Mouse (Mus musculus) erythroblast, embryonic 14.5 days (primary cell): Measurements from ENCODE around the gene Strn. TPM values are rescaled to one million over a fixed set of nuclear protein-coding genes. Genes with fewer than 3 reads are reported as not detected.

ENCODE experiments used
- H3K27me3 ChIP-seq: 2 replicates; pipeline ENCODE4 v1.6.1; 2012; ENCODE audit warnings: inconsistent platforms; ENCODE audit not compliant: control insufficient read depth
- H3K36me3 ChIP-seq: 2 replicates; pipeline ENCODE4 v1.6.1; 2012; ENCODE audit warnings: mild to moderate bottlenecking, inconsistent platforms; ENCODE audit not compliant: control insufficient read depth
- H3K4me1 ChIP-seq: 2 replicates; pipeline ENCODE4 v1.6.1; 2012; ENCODE audit warnings: inconsistent platforms; ENCODE audit not compliant: control insufficient read depth
- H3K4me3 ChIP-seq: replicated peaks from 2 replicates; pipeline ENCODE3; 2012; ENCODE audit warnings: moderate library complexity, mild to moderate bottlenecking, inconsistent platforms
- H3K9me3 ChIP-seq: 2 replicates; pipeline ENCODE4 v1.6.1; 2012; ENCODE audit warnings: low read length, inconsistent platforms, mixed read lengths; ENCODE audit not compliant: control insufficient read depth
- GATA1 ChIP-seq: IDR thresholded peaks from 2 replicates; pipeline ENCODE4 v1.6.1; 2012; ENCODE audit warnings: low read length, inconsistent platforms, mixed read lengths
- TAL1 ChIP-seq: IDR thresholded peaks from 3 replicates; pipeline ENCODE4 v1.6.1; 2012; ENCODE audit warnings: low read length, inconsistent platforms, mixed read lengths
- polyA plus RNA-seq: library from polyadenylated mRNA; stranded (reverse); fragments of >175 nt; gene quantifications from 2 replicates; pipeline ENCODE4 v1.2.3, GENCODE M21; 2012

The Strn gene
- polyA plus RNA-seq, 1 experiment = 0.07 TPM

DNA sequence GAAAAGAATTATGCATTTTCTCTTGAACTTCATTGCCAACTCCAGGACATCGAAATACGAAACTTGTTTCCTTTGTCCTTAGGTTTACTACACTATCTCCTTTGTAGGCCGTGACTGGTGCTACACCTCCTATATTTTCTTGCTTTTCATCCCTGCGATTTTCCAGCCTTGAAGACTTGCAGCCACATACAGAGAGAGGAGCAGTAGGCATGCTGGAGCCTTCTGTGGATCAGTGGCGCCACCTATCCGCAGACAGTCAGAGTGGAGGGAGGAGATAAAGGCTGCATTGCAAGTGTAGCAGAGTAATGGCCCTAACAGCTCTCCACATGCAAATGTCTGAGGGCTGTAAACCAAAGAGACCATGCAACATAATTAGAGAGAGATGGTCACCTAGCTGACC is 125.9 kb downstream of the Strn start:
- Histone ChIP-seq H3K4me3 (no peak overlapping the region), H3K27me3 (no peaks in the 10 kb centered on the region), H3K4me1 (no peaks in the 10 kb centered on the region), H3K9me3 (no peaks in the 10 kb centered on the region), H3K36me3 (no peaks in the 10 kb centered on the region)
- TF ChIP-seq GATA1 (no peak), TAL1 (no peak)

DNA sequence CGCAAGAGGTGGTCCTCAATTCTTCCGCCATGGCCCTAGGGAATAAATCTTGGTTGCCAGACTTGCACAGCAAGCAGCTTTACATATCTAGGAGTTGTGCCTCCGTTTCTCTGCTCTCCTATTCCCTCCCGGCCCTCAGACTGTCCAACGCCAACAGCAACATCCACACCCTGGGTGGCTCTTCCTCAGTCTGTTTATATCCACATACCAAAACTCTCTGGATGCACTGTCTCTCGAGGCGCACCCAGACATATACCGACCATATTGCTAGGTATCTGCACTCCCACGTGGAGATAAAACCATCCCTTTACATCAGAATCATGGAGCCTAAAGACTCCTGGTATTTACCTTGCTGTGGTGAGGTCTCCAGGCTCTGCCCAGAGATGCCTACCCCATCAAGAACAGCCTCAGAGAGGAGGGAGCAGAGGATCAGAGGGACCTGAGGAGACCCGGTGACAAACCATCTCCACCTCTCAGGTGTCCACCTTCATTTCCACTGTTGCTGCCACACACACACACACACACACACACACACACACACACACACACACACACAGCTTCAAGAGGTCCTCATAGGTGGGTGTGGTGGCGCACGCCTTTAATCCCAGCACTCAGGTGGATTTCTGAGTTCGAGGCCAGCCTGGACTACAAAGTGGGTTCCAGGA is 127.7 kb downstream of the Strn start:
- no peak overlapping the region for H3K4me3 ChIP-seq
- no peaks in the 10 kb centered on the region for H3K27me3 ChIP-seq
- no peaks in the 10 kb centered on the region for H3K4me1 ChIP-seq
- TF ChIP-seq GATA1 = no peak
- TF ChIP-seq TAL1 = no peak
- no peaks in the 10 kb centered on the region for H3K9me3 ChIP-seq
- H3K36me3 ChIP-seq = no peaks in the 10 kb centered on the region

DNA sequence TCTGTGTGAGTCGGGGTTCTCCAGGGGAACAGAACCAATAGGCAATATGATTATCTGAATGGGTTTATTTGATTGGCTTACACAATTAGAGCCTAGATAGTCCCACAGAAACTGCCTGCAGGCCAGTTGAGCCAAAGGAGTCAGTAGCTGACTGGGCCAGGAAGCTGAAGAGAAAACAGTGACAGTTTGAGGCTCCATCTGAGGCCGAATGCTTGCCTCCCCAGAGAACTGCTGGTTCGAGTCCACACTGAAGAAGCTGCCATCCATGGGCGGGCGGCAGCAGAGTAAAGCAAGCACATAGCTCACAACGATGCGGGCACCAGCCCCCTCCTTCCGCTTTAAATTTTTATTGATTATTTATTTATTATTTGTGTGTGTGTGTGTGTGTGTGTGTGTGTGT is 128.3 kb downstream of the Strn start:
- Histone ChIP-seq H3K27me3 (no peaks in the 10 kb centered on the region), H3K36me3 (no peaks in the 10 kb centered on the region), H3K9me3 (no peaks in the 10 kb centered on the region), H3K4me1 (no peaks in the 10 kb centered on the region), H3K4me3 (no peak overlapping the region)
- TF ChIP-seq GATA1 = no peak
- no peak for TF ChIP-seq TAL1

DNA sequence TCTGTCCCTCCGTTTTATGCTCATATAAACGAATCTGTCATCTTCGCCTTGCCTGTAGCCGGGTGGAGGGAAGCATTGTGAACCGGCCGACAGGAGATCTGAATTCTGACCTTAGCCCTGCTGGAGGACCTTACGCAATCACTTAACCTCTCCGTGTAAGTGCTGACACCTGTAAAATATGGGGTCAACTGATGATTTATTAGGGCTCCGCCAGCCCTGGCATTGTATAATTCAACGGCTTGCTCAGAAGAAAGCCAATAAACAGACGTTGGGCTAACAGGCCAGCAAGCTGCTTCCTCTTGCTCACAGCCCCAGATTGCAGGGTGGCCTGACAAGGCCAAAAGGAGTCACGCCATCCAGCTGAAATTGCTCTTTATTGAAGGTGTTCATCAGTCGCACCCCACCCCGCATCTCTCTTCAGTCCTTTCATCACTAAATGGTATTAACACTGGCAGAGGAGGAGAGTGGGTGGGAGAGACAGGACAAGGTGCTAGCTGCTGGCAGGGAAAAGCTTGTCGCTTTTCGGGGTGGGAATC is 128.8 kb downstream of the Strn start:
- Histone ChIP-seq H3K9me3 (no peaks in the 10 kb centered on the region), H3K4me3 (no peak overlapping the region), H3K36me3 (no peaks in the 10 kb centered on the region), H3K4me1 (no peaks in the 10 kb centered on the region), H3K27me3 (no peaks in the 10 kb centered on the region)
- no peak for TF ChIP-seq TAL1
- TF ChIP-seq GATA1 = no peak

DNA sequence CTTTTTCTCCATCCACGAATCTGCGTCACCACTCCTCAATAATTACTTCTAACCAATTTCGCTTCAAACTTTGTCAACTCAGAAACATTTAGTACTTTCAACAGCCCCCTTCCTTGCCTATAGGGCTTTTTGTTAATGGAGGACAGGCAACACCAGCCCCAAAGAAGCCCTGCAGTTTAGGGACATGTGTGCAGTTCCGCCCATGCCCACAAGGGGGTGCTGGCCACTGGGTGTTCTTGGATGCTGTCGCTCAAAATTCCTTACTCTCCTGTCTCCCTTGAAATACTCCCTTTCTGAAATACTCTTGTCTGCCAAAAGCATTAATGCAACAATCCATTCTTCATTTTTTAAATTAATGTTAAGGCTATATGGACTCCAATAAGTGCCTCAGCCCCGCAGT is 132.6 kb downstream of the Strn start:
- no peak overlapping the region for H3K4me3 ChIP-seq
- no peak for TF ChIP-seq GATA1
- no peak for TF ChIP-seq TAL1
- H3K36me3 ChIP-seq = no peaks in the 10 kb centered on the region
- H3K9me3 ChIP-seq = no peaks in the 10 kb centered on the region
- H3K4me1 ChIP-seq = no peaks in the 10 kb centered on the region
- no peaks in the 10 kb centered on the region for H3K27me3 ChIP-seq

DNA sequence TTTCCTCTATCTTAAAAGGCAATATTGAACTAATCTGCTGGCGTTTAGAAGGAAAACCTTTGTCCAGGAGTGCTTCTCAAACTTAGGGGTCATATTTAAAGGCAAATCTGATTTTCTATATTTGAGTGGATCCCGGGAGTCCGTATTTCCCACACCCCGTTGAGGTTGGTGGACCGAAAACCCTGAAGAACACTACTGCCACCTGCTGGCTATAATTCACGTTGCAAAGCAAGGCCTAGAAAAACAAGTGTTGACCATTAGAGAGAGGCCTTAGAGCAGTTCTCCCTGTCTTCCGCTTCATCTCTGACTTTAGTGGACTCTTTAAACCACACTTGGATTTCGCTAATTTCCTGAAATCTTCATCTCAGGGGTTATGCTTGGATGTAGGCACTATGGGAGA is 133.1 kb downstream of the Strn start:
- H3K36me3 ChIP-seq = no peaks in the 10 kb centered on the region
- H3K27me3 ChIP-seq = no peaks in the 10 kb centered on the region
- no peak overlapping the region for H3K4me3 ChIP-seq
- TF ChIP-seq GATA1 = no peak
- no peak for TF ChIP-seq TAL1
- H3K9me3 ChIP-seq = no peaks in the 10 kb centered on the region
- no peaks in the 10 kb centered on the region for H3K4me1 ChIP-seq

DNA sequence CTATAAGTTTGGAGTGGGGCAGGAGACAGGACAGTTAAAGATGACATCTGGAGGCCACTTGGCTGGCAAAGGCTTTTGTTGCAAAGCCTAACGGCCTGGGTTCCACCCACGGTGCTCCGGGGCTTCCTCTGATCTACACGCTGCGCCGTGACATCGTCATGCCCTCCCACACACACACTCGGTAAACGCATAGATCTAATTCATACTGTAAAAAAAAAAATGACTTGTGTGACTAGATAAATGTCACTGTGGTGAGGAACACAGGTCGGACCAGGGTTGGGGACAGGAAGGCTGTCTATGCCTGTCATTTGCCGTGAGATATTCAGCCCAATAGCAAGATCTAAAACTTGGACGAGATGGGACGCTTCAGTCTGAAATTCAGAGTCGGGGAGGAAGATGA is 134.7 kb downstream of the Strn start:
- Histone ChIP-seq H3K4me1 (no peaks in the 10 kb centered on the region), H3K9me3 (no peaks in the 10 kb centered on the region), H3K4me3 (no peak overlapping the region), H3K36me3 (no peaks in the 10 kb centered on the region), H3K27me3 (no peaks in the 10 kb centered on the region)
- TF ChIP-seq GATA1 (no peak), TAL1 (no peak)

DNA sequence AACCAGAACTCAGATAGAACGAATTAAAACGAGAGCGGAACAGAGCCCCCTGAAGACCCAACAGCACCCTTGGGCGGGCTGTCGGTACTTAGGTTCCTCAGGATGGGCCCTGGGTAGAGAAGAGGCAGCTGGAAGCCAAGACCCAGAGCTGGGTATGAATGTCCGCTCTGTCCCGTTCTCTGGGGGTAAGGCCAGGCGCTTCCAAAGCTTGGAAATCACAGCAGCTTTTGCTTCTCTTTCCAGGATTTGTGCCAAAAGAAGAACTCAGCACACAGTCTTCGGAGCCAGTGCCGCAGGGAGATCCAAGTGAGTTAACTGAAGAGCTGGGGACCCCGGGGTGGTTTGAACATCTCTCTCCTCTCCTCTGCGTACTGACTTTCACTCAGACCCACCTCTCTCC is 135.4 kb downstream of the Strn start:
- no peaks in the 10 kb centered on the region for H3K36me3 ChIP-seq
- no peaks in the 10 kb centered on the region for H3K4me1 ChIP-seq
- no peak overlapping the region for H3K4me3 ChIP-seq
- no peak for TF ChIP-seq TAL1
- TF ChIP-seq GATA1 = no peak
- no peaks in the 10 kb centered on the region for H3K9me3 ChIP-seq
- H3K27me3 ChIP-seq = no peaks in the 10 kb centered on the region

DNA sequence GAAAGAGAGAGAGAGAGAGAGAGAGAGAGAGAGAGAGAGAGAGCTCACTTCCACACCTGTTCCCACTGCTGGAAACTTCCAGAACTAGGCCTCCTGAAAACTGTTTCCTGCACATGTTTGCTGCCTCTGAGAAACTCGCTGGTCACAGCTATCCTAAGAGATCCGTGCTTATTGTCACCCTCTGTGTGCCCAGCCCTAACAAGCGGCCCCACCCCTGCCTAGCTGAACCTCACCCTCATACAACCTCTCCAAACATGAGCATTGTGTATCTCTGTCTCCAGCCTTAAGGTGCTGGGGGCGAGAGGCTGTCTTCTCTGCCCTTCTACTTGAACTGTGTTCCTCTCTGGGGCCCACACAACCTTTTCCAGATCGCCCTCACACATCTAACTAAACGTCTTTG is 136.0 kb downstream of the Strn start:
- H3K4me1 ChIP-seq = no peaks in the 10 kb centered on the region
- H3K36me3 ChIP-seq = no peaks in the 10 kb centered on the region

More for the DNA sequence above, 136.0 kb downstream of the Strn start:
- TF ChIP-seq TAL1 (no peak), GATA1 (no peak)
- H3K9me3 ChIP-seq = peaks cover 2% of the 10 kb centered on the region
- H3K4me3 ChIP-seq = no peak overlapping the region
- no peaks in the 10 kb centered on the region for H3K27me3 ChIP-seq

Other genes with a start within 250 kb of the Strn start
- not detected in 2 replicates for gene Vit, start 229.1 kb downstream of the Strn start, polyA plus RNA-seq
- 0.01 and 0.10 TPM in 2 replicates for gene Heatr5b, start 98.2 kb upstream of the Strn start, polyA plus RNA-seq
- gene Gpatch11, start 98.4 kb upstream of the Strn start, polyA plus RNA-seq = 0.56 and 0.82 TPM in 2 replicates
- 0.05 and 0.49 TPM in 2 replicates for gene Eif2ak2, start 145.4 kb upstream of the Strn start, polyA plus RNA-seq
- not detected in 2 replicates for gene Sult6b1, start 169.8 kb upstream of the Strn start, polyA plus RNA-seq
- not detected in 2 replicates for gene Cebpzos, start 179.3 kb upstream of the Strn start, polyA plus RNA-seq
- 0.85 and 1.3 TPM in 2 replicates for gene Cebpz, start 199.9 kb upstream of the Strn start, polyA plus RNA-seq
- gene Ndufaf7, start 199.9 kb upstream of the Strn start, polyA plus RNA-seq = 0.04 and 0.08 TPM in 2 replicates